Mouse (Mus musculus): ENCODE data around the gene Arfgef3.

DNA sequence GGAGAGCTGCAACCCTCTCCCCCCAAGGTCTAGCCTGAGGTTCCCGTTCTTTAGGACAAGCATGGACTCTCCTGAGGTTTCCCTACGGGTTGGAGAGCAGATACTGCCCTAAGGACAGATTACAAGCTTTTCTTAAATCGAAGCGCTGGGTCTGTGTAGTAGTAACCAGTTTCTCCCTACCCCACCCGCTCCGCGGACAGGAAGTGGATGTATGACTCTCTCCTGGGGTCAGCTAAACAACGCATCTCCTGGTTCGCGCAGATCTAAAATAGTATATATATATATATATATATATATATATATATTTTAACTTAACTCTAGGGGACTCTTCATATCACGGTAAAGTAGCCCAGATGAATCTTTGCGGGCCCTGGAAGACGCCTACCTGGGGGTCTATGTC lies 198.4 kb downstream of the Arfgef3 start:
- TF ChIP-seq EP300 (IDR thresholded peaks at IDR 0.05) = no peak
- TF ChIP-seq CTCF (IDR thresholded peaks at IDR 0.05) = no peak
